Mouse (Mus musculus) skeletal muscle tissue, adult 2 months (tissue): Measurements from ENCODE around the gene Olfr403.
"Not testable (repeated sequence)": the region's sequence is repeated elsewhere in the genome, so short reads cannot be mapped to it uniquely, and the experiment has no call there.

Source experiments
- DNase-seq: peaks from one replicate; pipeline ENCODE4 v3.0.0-alpha.2; 2012; ENCODE audit warnings: low read depth, low spot score

The Olfr403 gene

GRCm38 (mm10) chr11:74185949-74186348 lies at the start of gene Olfr403:
Gene Olfr403, plus strand, starts transcription at chr11:74186249.
- DNase-seq = no peak

- not testable (repeated sequence) for DNase-seq
Measured at GRCm38 (mm10) chr11:74140001-74140400, 46.0 kb upstream of the Olfr403 start.

GRCm38 (mm10) chr11:74145866-74146265 lies 40.2 kb upstream of the Olfr403 start:
- DNase-seq = no peak

GRCm38 (mm10) chr11:74153229-74153628 lies 32.8 kb upstream of the Olfr403 start, which contains the start of gene Olfr402:
Gene Olfr402, plus strand, starts transcription at chr11:74153529.
- no peak for DNase-seq

DNA sequence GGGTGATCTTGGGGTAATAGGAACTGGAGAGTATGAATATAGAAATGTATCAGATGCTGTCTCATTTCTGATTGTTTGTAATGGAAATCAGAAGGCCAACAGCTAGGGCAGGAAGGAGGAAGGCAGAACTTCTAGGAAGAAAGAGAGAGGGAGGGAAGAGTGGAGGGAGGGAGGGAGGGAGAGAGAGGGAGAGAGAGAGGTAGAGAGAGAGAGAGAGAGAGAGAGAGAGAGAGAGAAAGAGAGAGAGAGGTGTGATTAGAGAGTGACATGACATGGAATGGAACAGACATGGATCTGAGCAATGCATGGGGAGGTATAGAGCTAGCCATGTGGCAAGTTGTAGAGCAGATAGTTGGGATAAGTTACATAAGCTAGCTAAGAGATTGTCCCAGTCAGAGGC lies 17.3 kb upstream of the Olfr403 start:
- no peak for DNase-seq

GRCm38 (mm10) chr11:74183168-74183567 lies 2.9 kb upstream of the Olfr403 start:
- DNase-seq = no peak

GRCm38 (mm10) chr11:74183745-74184144 lies 2.3 kb upstream of the Olfr403 start:
- no peak for DNase-seq

- DNase-seq = no peak
Measured at GRCm38 (mm10) chr11:74211279-74211678, 25.2 kb downstream of the Olfr403 start, which contains the start of gene Olfr43. Gene Olfr43, minus strand, starts transcription at chr11:74211379.

DNA sequence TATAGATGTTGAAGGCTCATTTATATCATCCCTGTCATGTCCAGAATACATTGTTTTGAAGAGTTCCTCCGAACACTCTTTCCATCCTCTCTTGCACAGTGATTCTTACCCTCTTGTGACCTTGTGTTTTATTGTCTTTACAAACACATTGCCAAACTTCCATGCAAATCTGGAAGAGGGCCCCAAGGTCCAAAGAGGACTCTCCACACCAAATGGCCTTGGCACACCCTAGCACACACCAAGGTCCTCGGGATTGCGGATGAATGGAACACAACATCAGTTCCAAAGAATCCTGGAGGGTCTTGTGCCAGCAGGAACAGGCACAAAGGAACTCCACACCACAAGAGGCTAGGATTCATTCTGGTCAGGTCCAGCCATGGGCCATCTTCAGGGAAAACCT lies 55.2 kb downstream of the Olfr403 start:
- DNase-seq = no peak
